Mouse (Mus musculus) hindbrain, postnatal 0 days (tissue): ENCODE results near the gene Ambra1. TPM values are rescaled to one million over a fixed set of nuclear protein-coding genes. Genes with fewer than 3 reads are reported as not detected.

Source experiments
- ATAC-seq: fragments of 200-750 bp; cut with Nextera tagmentation; 2 replicates; pipeline ENCODE4 v1.8.0; 2017; ENCODE audit warnings: mild to moderate bottlenecking, moderate TSS enrichment, moderate library complexity
- DNase-seq: peaks from one replicate; pipeline ENCODE4 v3.0.0-alpha.2; 2015; ENCODE audit warnings: low spot score
- H3K27ac ChIP-seq: fragments of 300-500 bp; sonication (generic); 2 replicates; pipeline ENCODE4 v1.5.1; 2014; ENCODE audit warnings: mild to moderate bottlenecking
- H3K27me3 ChIP-seq: fragments of 300-500 bp; sonication (generic); 2 replicates; pipeline ENCODE4 v1.6.1; 2014; ENCODE audit warnings: low read length, mixed read lengths; ENCODE audit not compliant: insufficient read depth
- H3K36me3 ChIP-seq: fragments of 300-500 bp; sonication (generic); 2 replicates; pipeline ENCODE4 v1.6.1; 2014; ENCODE audit warnings: low read length, mixed read lengths; ENCODE audit not compliant: insufficient read depth
- H3K4me1 ChIP-seq: fragments of 300-500 bp; sonication (generic); 2 replicates; pipeline ENCODE4 v1.6.1; 2014; ENCODE audit warnings: antibody characterized with exemption, low read length, mixed read lengths; ENCODE audit not compliant: insufficient read depth
- H3K4me2 ChIP-seq: fragments of 300-500 bp; sonication (generic); 2 replicates; pipeline ENCODE4 v1.6.1; 2014; ENCODE audit warnings: low read depth, mild to moderate bottlenecking, low read length, moderate library complexity, mixed read lengths
- H3K4me3 ChIP-seq: fragments of 300-500 bp; sonication (generic); 2 replicates; pipeline ENCODE4 v1.5.1; 2014; ENCODE audit warnings: low read length
- H3K9ac ChIP-seq: fragments of 300-500 bp; sonication (generic); replicated peaks from 2 replicates; pipeline ENCODE4 v1.6.1; 2014; ENCODE audit warnings: mild to moderate bottlenecking, low read length, moderate library complexity, mixed read lengths
- H3K9me3 ChIP-seq: fragments of 300-500 bp; sonication (generic); 2 replicates; pipeline ENCODE4 v1.6.1; 2016; ENCODE audit warnings: low read length, mixed read lengths
- CTCF ChIP-seq: IDR thresholded peaks from 2 replicates; pipeline ENCODE4 v1.5.1; 2016; ENCODE audit warnings: antibody characterized with exemption, control low read depth, low read depth
- WGBS: fragments of 180-500 bp; shearing (Covaris S2); extraction: QIAGEN DNeasy Blood & Tissue Kit; methylation state at CpG from one replicate; pipeline ENCODE4 v1.1.7; 2014; 5-methylcytosine and 5-hydroxymethylcytosine counted together
- polyA plus RNA-seq: library from polyadenylated mRNA; unstranded; fragments of >200 nt; fragmentation: Nextera tagmentation; extraction: Ambion mirVana; gene quantifications from 2 replicates; pipeline ENCODE4 v1.2.1, GENCODE M21; 2015
- total RNA-seq: library from RNA; depleted of rRNA; stranded (reverse); fragments of >200 nt; gene quantifications from 2 replicates; pipeline ENCODE4 v1.2.3, GENCODE M21; 2014; rRNA removed

Gene Ambra1
- total RNA-seq, result 50.6 and 53.8 TPM in 2 replicates
- polyA plus RNA-seq, result 15.2 and 15.7 TPM in 2 replicates

DNA sequence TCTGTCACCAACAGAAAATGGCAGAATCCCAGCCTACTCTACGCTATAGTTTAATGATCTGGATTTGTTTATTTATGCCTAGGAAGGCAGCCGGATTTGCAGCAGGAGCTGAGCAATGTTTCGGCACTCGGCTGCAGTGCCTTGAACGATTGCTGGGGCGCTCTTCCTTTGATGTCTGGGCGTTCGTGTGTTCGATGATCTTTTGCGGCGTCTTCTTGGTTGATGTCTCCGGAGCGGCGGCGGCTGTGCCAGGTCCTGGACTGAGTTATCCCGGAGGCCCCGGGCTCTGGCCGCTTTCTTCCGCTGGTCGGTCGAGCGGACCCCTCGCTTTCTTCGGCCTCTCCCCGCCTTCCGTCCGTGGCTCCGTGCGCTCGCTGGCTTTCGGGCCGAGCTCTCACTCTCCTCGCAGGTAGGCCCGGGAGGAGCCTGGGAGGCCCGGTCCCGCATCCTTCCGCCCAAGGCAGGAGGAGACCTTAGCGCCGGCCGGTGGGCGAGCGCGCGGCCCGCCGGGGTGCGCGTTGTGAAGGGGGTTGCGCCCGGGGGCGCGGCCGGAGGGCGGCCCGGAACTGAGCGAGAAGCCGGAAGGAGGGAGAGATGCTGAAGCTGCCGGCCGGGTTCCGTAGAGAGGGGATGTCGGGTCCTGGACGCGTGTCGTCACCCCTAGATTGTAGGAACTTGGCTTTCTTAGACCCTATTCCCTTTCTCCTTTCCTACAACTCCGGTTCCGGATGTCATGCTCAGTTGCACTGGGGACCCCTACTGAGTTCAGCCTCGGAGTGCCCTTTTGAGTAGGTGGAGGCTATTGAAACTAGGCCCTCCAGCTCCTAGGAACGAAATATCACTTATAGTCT, at the start of gene Ambra1:
Gene Ambra1 (plus strand): TSS at position 164 of the 851 bp plus-strand sequence.
- Histone ChIP-seq H3K27ac (peak within 1 kb of the TSS; percentile 96), H3K9ac (peak within 1 kb of the TSS; percentile 98), H3K36me3 (no peaks in the 10 kb centered on the region), H3K4me1 (no peaks in the 10 kb centered on the region), H3K27me3 (no peaks in the 10 kb centered on the region), H3K4me2 (peak within 1 kb of the TSS; percentile 68), H3K4me3 (peak within 1 kb of the TSS; percentile 98), H3K9me3 (no peaks in the 10 kb centered on the region)
- DNase-seq, result peak; percentile 95
- WGBS, result under 1% methylated on average over 66 of the region's 68 CpGs
- peak; percentile 61 for TF ChIP-seq CTCF
- peak; percentile 94 for ATAC-seq

DNA sequence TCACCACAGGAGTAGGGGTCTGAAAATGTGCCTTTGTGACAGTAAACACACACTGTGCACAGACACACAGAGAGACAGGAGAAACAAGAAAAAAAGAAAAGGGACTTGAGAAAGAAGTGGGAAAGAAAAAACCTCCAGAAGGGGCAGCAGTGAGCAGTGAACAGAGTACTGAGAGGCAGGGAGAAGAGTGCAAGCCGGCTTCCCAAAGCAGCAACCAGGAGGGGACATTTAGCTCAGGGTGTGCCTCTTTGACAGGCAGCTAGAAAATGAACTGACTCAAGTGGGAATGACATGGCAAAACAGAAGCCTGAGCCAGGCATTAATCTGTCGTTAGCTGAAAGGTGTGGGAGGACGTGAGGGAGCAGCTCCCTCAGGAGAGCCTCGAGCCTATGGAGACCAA, 47.1 kb upstream of the Ambra1 start:
- no peaks in the 10 kb centered on the region for H3K9me3 ChIP-seq
- H3K4me3 ChIP-seq, result no peak overlapping the region
- TF ChIP-seq CTCF, result peak; percentile 72
- peak; percentile 61; the same call in 1 of the 2 replicates for ATAC-seq
- DNase-seq, result peak; percentile 72
- H3K4me2 ChIP-seq, result no peak overlapping the region
- no peak overlapping the region for H3K9ac ChIP-seq
- 59% methylated on average over 4 of the region's 4 CpGs for WGBS
- H3K27ac ChIP-seq, result no peak overlapping the region
- no peaks in the 10 kb centered on the region for H3K4me1 ChIP-seq
- H3K36me3 ChIP-seq, result peaks cover 47% of the 10 kb centered on the region
- no peaks in the 10 kb centered on the region for H3K27me3 ChIP-seq

GRCm38 (mm10) chr2:91683919-91684318, 46.0 kb upstream of the Ambra1 start:
- H3K36me3 ChIP-seq, result peaks cover 45% of the 10 kb centered on the region
- TF ChIP-seq CTCF, result no peak

GRCm38 (mm10) chr2:91689452-91689851, 40.5 kb upstream of the Ambra1 start:
- Histone ChIP-seq H3K9me3 (no peaks in the 10 kb centered on the region), H3K4me2 (no peak overlapping the region), H3K27ac (no peak overlapping the region), H3K4me1 (no peaks in the 10 kb centered on the region), H3K9ac (no peak overlapping the region), H3K27me3 (no peaks in the 10 kb centered on the region), H3K36me3 (peaks cover 36% of the 10 kb centered on the region), H3K4me3 (no peak overlapping the region)
- no peak for TF ChIP-seq CTCF
- ATAC-seq (peak; percentile 55; the same call in 1 of the 2 replicates), DNase-seq (no peak)
- 75% methylated on average over 7 of the region's 7 CpGs for WGBS

More at GRCm38 (mm10) chr2:91683919-91684318, 46.0 kb upstream of the Ambra1 start:
- ATAC-seq (no peak), DNase-seq (no peak)
- Histone ChIP-seq H3K4me1 (no peaks in the 10 kb centered on the region), H3K9me3 (no peaks in the 10 kb centered on the region), H3K27me3 (no peaks in the 10 kb centered on the region), H3K4me2 (no peak overlapping the region), H3K4me3 (no peak overlapping the region), H3K27ac (no peak overlapping the region), H3K9ac (no peak overlapping the region)
- WGBS, result 82% methylated on average over 8 of the region's 8 CpGs

- no peak for DNase-seq
- no peaks in the 10 kb centered on the region for H3K4me1 ChIP-seq
- H3K27ac ChIP-seq, result no peak overlapping the region
- H3K27me3 ChIP-seq, result no peaks in the 10 kb centered on the region
- TF ChIP-seq CTCF, result no peak
- H3K9ac ChIP-seq, result no peak overlapping the region
- H3K9me3 ChIP-seq, result no peaks in the 10 kb centered on the region
- ATAC-seq, result no peak
- 90% methylated on average over 10 of the region's 10 CpGs for WGBS
- H3K4me2 ChIP-seq, result no peak overlapping the region
- H3K4me3 ChIP-seq, result no peak overlapping the region
- H3K36me3 ChIP-seq, result peaks cover 6% of the 10 kb centered on the region
These were observed 34.3 kb upstream of the Ambra1 start for GRCm38 (mm10) chr2:91695436-91696224.

DNA sequence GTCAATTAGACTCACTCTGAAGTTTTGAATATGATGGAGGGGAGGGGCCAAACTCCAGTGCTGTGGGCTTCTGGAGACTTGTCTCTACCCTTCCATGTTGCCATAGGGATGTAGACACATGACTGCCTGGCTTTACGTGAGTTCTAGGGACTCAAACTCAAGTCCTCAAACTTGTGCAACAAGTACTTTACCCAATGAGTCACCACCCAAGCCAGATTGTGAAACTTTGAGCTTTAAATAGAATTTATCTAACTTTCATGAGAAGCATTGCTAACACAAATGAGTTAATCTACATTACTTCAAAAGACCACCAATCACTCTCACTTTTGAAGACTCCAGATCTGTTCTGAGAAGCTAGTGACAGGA, 33.7 kb upstream of the Ambra1 start:
- Histone ChIP-seq H3K4me2 (no peak overlapping the region), H3K36me3 (peaks cover 4% of the 10 kb centered on the region; the same call in 1 of the 2 replicates), H3K27ac (no peak overlapping the region), H3K27me3 (no peaks in the 10 kb centered on the region), H3K9ac (no peak overlapping the region), H3K4me1 (no peaks in the 10 kb centered on the region), H3K9me3 (no peaks in the 10 kb centered on the region), H3K4me3 (no peak overlapping the region)
- 87% methylated on average over 1 of the region's 1 CpGs for WGBS
- no peak for ATAC-seq
- no peak for TF ChIP-seq CTCF
- DNase-seq, result no peak
